Mouse (Mus musculus) heart, postnatal 0 days (tissue): Measurements from ENCODE around the gene Icam5.

ENCODE experiments used
- CTCF ChIP-seq: IDR thresholded peaks from 2 replicates; pipeline ENCODE4 v1.5.1; 2016; ENCODE audit warnings: antibody characterized with exemption, control low read depth, low read depth
- EP300 ChIP-seq: IDR thresholded peaks from 2 replicates; pipeline ENCODE4 v1.6.1; 2016; ENCODE audit warnings: antibody characterized with exemption, low read depth

DNA sequence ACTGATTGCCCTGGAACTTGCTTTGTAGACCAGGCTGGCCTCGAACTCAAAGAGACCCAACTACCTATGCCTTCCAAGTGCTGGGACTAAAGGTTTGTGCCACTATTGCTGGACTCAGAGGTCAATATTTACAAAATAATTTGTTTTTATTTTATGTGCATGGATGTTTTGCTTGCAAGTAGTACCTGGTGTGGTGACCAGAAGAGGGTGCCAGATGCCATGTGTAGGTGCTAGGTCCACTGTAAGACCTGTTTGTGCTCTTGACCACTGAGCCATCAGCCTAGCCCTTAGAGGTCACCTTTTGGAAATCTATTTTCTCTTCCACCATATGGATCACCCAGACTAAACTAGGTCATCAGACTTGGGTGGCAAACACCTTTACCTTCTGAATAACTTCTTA lies 9.1 kb upstream of the Icam5 start:
- TF ChIP-seq CTCF (peak; percentile 22; the same call in 1 of the 2 replicates), EP300 (no peak)
